Mouse (Mus musculus) forebrain, embryonic 15.5 days (tissue): Measurements from ENCODE around the gene R3hdm4. TPM values are rescaled to one million over a fixed set of nuclear protein-coding genes. Genes with fewer than 3 reads are reported as not detected.

ENCODE experiments used
- ATAC-seq: fragments of 200-750 bp; cut with Nextera tagmentation; replicated peaks from 2 replicates; pipeline ENCODE4 v1.8.0; 2017; ENCODE audit warnings: mild to moderate bottlenecking, moderate TSS enrichment, moderate library complexity
- H3K27ac ChIP-seq: fragments of 300-500 bp; sonication (generic); replicated peaks from 2 replicates; pipeline ENCODE4 v1.5.1; 2015; ENCODE audit warnings: mild to moderate bottlenecking, inconsistent platforms
- H3K27me3 ChIP-seq: fragments of 300-500 bp; sonication (generic); 2 replicates; pipeline ENCODE4 v1.6.1; 2015; ENCODE audit warnings: inconsistent platforms
- H3K36me3 ChIP-seq: fragments of 300-500 bp; sonication (generic); 2 replicates; pipeline ENCODE4 v1.6.1; 2015; ENCODE audit warnings: mild to moderate bottlenecking, inconsistent platforms
- H3K4me1 ChIP-seq: fragments of 300-500 bp; sonication (generic); 2 replicates; pipeline ENCODE4 v1.6.1; 2015; ENCODE audit warnings: inconsistent platforms
- H3K4me2 ChIP-seq: fragments of 300-500 bp; sonication (generic); replicated peaks from 2 replicates; pipeline ENCODE4 v1.6.1; 2015; ENCODE audit warnings: mild to moderate bottlenecking, inconsistent platforms
- H3K4me3 ChIP-seq: fragments of 300-500 bp; sonication (generic); 2 replicates; pipeline ENCODE4 v1.5.1; 2015; ENCODE audit warnings: mild to moderate bottlenecking, inconsistent platforms
- H3K9ac ChIP-seq: fragments of 300-500 bp; sonication (generic); replicated peaks from 2 replicates; pipeline ENCODE4 v1.6.1; 2015; ENCODE audit warnings: mild to moderate bottlenecking, inconsistent platforms
- H3K9me3 ChIP-seq: fragments of 300-500 bp; sonication (generic); 2 replicates; pipeline ENCODE4 v1.6.1; 2016; ENCODE audit warnings: inconsistent platforms
- WGBS: fragments of 180-500 bp; shearing (Covaris S2); methylation state at CpG from one replicate; pipeline ENCODE4 v1.1.7; 2015; ENCODE audit warnings: mixed read lengths; 5-methylcytosine and 5-hydroxymethylcytosine counted together
- polyA plus RNA-seq: library from polyadenylated mRNA; unstranded; fragments of >200 nt; fragmentation: Nextera tagmentation; extraction: Ambion mirVana; gene quantifications from 2 replicates; pipeline ENCODE4 v1.2.1, GENCODE M21; 2015

R3hdm4 gene
- polyA plus RNA-seq, 1 experiment from 2014 or later = 277 TPM

- Histone ChIP-seq H3K27me3 (no peaks in the 10 kb centered on the region), H3K27ac (no peak overlapping the region), H3K9me3 (no peaks in the 10 kb centered on the region), H3K9ac (no peak overlapping the region), H3K4me1 (peaks cover 10% of the 10 kb centered on the region), H3K4me3 (no peak overlapping the region), H3K36me3 (peaks cover 5% of the 10 kb centered on the region; the same call in 1 of the 2 replicates), H3K4me2 (no peak overlapping the region)
- WGBS = 16% methylated on average over 4 of the region's 4 CpGs
- no peak for ATAC-seq
These were observed 35.7 kb upstream of the R3hdm4 start for GRCm38 (mm10) chr10:79956643-79957154.

DNA sequence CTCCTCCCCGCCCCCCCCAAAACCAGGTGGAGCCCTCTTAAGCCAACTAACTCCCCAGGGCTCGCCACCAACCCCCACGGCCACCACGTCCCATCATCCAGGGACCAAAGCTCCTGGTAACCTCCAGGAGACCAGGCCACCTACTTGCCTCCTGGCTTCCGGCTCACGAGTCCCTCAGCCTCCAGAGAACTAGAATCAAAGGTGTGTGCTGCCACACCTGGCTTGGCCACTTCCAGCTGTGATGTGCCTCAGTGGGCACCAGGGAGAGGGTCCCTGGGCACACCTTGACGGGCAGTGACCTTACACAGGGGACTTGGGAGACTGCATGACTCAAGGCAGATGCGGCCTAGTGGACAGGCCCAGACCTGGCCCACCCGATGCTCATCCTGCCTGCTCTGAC is 34.7 kb upstream of the R3hdm4 start:
- Histone ChIP-seq H3K27ac (no peak overlapping the region), H3K36me3 (peaks cover 14% of the 10 kb centered on the region; the same call in 1 of the 2 replicates), H3K4me2 (no peak overlapping the region), H3K9me3 (no peaks in the 10 kb centered on the region), H3K27me3 (no peaks in the 10 kb centered on the region), H3K9ac (no peak overlapping the region), H3K4me1 (peaks cover 4% of the 10 kb centered on the region), H3K4me3 (no peak overlapping the region)
- no peak for ATAC-seq
- 77% methylated on average over 9 of the region's 9 CpGs for WGBS

- ATAC-seq = no peak
- Histone ChIP-seq H3K9ac (no peak overlapping the region), H3K4me1 (no peaks in the 10 kb centered on the region), H3K4me3 (no peak overlapping the region), H3K36me3 (peaks cover 16% of the 10 kb centered on the region; the same call in 1 of the 2 replicates), H3K27ac (no peak overlapping the region), H3K27me3 (no peaks in the 10 kb centered on the region), H3K4me2 (no peak overlapping the region), H3K9me3 (no peaks in the 10 kb centered on the region)
- 78% methylated on average over 6 of the region's 6 CpGs for WGBS
These were observed 32.9 kb upstream of the R3hdm4 start for GRCm38 (mm10) chr10:79953946-79954345.

GRCm38 (mm10) chr10:79950661-79951060 is 29.7 kb upstream of the R3hdm4 start:
- H3K27me3 ChIP-seq = no peaks in the 10 kb centered on the region
- WGBS = 83% methylated on average over 18 of the region's 18 CpGs
- H3K36me3 ChIP-seq = peaks cover 16% of the 10 kb centered on the region; the same call in 1 of the 2 replicates

DNA sequence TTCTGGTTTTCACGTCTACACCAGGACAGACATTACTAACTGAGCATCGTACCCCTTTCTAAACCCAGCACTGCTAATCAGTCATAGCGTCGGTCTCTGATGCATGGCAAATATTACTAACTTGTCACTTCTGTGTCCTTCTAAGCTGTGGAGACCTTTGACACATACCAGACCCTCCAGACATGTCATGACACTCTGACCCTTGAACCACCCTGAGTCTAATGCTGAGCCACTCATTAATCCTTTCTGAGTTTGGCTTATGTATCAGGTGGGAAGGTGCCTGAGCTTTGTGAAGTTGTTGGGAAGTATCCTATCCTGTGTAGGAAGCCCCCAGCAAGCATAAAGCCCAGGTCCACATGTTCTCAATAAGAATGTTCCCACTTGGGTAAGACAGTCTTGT is 28.9 kb upstream of the R3hdm4 start:
- 95% methylated on average over 4 of the region's 4 CpGs for WGBS
- no peak overlapping the region for H3K9ac ChIP-seq
- H3K36me3 ChIP-seq = peaks cover 16% of the 10 kb centered on the region; the same call in 1 of the 2 replicates
- no peak overlapping the region for H3K27ac ChIP-seq
- H3K27me3 ChIP-seq = no peaks in the 10 kb centered on the region
- H3K4me3 ChIP-seq = no peak overlapping the region
- no peaks in the 10 kb centered on the region for H3K9me3 ChIP-seq
- no peak overlapping the region for H3K4me2 ChIP-seq
- no peak for ATAC-seq
- peaks cover 12% of the 10 kb centered on the region for H3K4me1 ChIP-seq

More at GRCm38 (mm10) chr10:79950661-79951060, 29.7 kb upstream of the R3hdm4 start:
- H3K4me1 ChIP-seq = peaks cover 7% of the 10 kb centered on the region
- no peak overlapping the region for H3K4me2 ChIP-seq
- H3K9ac ChIP-seq = no peak overlapping the region
- no peak overlapping the region for H3K4me3 ChIP-seq
- ATAC-seq = no peak
- no peaks in the 10 kb centered on the region for H3K9me3 ChIP-seq
- no peak overlapping the region for H3K27ac ChIP-seq

DNA sequence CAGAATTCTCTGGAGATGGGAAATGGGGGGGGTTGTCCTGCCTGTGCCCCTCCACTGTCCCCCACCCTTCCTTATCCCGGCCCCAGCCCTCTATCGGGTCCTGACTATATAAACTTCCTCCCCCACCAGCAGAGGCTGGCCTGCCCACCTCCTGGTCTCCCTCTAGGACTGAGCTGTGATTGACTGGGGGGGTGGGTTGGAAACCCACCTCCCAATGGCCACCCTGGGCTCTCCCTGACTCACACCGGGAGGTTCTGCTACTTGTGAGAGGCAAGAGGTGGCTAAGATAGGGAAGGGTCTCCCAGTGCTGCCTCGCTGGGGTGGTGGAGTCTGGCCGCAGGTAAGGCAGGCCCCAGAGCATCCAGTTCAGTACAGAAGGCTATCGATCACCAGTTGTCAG is 26.5 kb upstream of the R3hdm4 start:
- Histone ChIP-seq H3K4me2 (no peak overlapping the region), H3K9me3 (no peaks in the 10 kb centered on the region), H3K27ac (no peak overlapping the region), H3K9ac (no peak overlapping the region), H3K4me1 (peaks cover 12% of the 10 kb centered on the region), H3K4me3 (no peak overlapping the region), H3K27me3 (no peaks in the 10 kb centered on the region), H3K36me3 (peaks cover 12% of the 10 kb centered on the region; the same call in 1 of the 2 replicates)
- no peak for ATAC-seq
- WGBS = 82% methylated on average over 6 of the region's 6 CpGs

- no peak overlapping the region for H3K4me2 ChIP-seq
- peaks cover 12% of the 10 kb centered on the region; the same call in 1 of the 2 replicates for H3K36me3 ChIP-seq
- H3K4me1 ChIP-seq = peaks cover 12% of the 10 kb centered on the region
- no peaks in the 10 kb centered on the region for H3K9me3 ChIP-seq
- H3K4me3 ChIP-seq = no peak overlapping the region
- no peaks in the 10 kb centered on the region for H3K27me3 ChIP-seq
- WGBS = 18% methylated on average over 7 of the region's 7 CpGs
- no peak overlapping the region for H3K27ac ChIP-seq
- H3K9ac ChIP-seq = no peak overlapping the region; the same call in 1 of the 2 replicates
- ATAC-seq = no peak
These were observed 25.8 kb upstream of the R3hdm4 start for GRCm38 (mm10) chr10:79946752-79947322.

DNA sequence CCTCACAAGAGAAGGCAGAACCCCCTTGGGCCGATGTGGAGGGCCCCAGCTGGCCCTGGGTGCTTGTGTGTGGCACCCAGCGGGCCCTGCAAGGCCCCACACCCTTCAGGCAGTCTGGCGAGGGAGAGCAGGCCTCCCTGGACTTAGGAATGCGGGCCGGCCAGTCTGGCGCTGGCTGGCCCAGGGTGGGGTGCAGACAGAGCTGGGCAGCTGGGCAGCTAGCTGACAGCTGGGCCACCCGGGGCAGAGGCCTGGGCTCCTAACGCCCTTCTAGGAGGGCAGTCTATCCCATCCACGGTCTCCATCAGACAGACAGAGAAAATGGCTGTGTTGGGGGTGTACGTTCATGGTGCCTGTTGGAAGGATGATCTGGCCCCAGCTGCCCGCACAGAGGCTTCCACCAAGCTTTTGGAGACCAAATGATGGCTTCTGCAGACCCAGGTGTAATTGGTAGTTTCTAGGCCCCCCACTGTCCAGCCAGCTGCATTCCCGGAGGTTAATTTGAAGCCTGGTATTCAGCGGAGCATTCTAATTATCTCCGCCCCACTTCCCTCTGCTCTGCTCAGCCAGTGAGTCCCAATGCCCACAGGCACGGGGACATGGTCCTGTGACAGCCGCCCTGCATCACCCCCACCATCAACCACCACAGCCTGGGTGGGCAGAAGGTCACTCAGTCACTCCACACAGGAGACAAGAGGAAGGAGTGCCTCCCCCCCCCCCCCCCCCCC is 24.7 kb upstream of the R3hdm4 start:
- Histone ChIP-seq H3K9ac (no peak overlapping the region), H3K27ac (peak overlapping the region; percentile 39), H3K27me3 (no peaks in the 10 kb centered on the region), H3K4me3 (no peak overlapping the region), H3K4me1 (peaks cover 12% of the 10 kb centered on the region), H3K9me3 (no peaks in the 10 kb centered on the region), H3K36me3 (peaks cover 2% of the 10 kb centered on the region; the same call in 1 of the 2 replicates), H3K4me2 (no peak overlapping the region)
- ATAC-seq = peak; percentile 57; the same call in 1 of the 2 replicates
- WGBS = 15% methylated on average over 16 of the region's 16 CpGs

GRCm38 (mm10) chr10:79943471-79943901 is 22.5 kb upstream of the R3hdm4 start:
- ATAC-seq = no peak
- H3K27me3 ChIP-seq = no peaks in the 10 kb centered on the region
- no peaks in the 10 kb centered on the region; the same call in 1 of the 2 replicates for H3K36me3 ChIP-seq
- H3K27ac ChIP-seq = no peak overlapping the region
- no peaks in the 10 kb centered on the region for H3K9me3 ChIP-seq
- peaks cover 12% of the 10 kb centered on the region for H3K4me1 ChIP-seq
- no peak overlapping the region for H3K4me3 ChIP-seq
- 74% methylated on average over 9 of the region's 9 CpGs for WGBS
- no peak overlapping the region for H3K9ac ChIP-seq
- no peak overlapping the region for H3K4me2 ChIP-seq

DNA sequence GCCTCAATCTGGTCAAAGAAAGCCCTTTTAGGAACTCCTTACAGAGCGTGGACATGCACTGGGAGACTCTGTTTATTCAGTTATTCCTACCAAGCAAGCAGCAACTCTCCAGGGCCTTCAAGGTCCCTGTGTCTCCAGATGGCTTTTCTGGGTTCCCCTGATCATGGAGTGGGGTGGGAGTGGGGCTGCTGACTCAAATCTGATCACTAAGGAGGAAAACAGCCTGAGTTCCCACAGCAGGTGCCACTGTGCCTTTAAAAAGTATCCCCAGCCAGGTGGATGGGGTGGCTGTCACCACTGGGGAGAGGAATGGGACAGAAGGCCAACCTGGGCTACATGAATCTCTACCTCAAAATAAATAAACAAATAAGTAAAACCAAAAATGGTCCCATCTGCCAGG is 22.0 kb upstream of the R3hdm4 start:
- ATAC-seq = no peak
- no peak overlapping the region for H3K27ac ChIP-seq
- H3K4me2 ChIP-seq = no peak overlapping the region
- H3K4me1 ChIP-seq = peaks cover 12% of the 10 kb centered on the region
- H3K9ac ChIP-seq = no peak overlapping the region
- no peaks in the 10 kb centered on the region; the same call in 1 of the 2 replicates for H3K36me3 ChIP-seq
- no peaks in the 10 kb centered on the region for H3K9me3 ChIP-seq
- H3K4me3 ChIP-seq = no peak overlapping the region
- 73% methylated on average over 1 of the region's 1 CpGs for WGBS
- no peaks in the 10 kb centered on the region for H3K27me3 ChIP-seq

GRCm38 (mm10) chr10:79940749-79941148 is 19.7 kb upstream of the R3hdm4 start:
- Histone ChIP-seq H3K4me1 (peaks cover 18% of the 10 kb centered on the region), H3K36me3 (no peaks in the 10 kb centered on the region; the same call in 1 of the 2 replicates), H3K27ac (no peak overlapping the region), H3K27me3 (no peaks in the 10 kb centered on the region), H3K9ac (no peak overlapping the region), H3K4me2 (no peak overlapping the region), H3K4me3 (no peak overlapping the region), H3K9me3 (no peaks in the 10 kb centered on the region)
- no peak for ATAC-seq
- 78% methylated on average over 7 of the region's 7 CpGs for WGBS

DNA sequence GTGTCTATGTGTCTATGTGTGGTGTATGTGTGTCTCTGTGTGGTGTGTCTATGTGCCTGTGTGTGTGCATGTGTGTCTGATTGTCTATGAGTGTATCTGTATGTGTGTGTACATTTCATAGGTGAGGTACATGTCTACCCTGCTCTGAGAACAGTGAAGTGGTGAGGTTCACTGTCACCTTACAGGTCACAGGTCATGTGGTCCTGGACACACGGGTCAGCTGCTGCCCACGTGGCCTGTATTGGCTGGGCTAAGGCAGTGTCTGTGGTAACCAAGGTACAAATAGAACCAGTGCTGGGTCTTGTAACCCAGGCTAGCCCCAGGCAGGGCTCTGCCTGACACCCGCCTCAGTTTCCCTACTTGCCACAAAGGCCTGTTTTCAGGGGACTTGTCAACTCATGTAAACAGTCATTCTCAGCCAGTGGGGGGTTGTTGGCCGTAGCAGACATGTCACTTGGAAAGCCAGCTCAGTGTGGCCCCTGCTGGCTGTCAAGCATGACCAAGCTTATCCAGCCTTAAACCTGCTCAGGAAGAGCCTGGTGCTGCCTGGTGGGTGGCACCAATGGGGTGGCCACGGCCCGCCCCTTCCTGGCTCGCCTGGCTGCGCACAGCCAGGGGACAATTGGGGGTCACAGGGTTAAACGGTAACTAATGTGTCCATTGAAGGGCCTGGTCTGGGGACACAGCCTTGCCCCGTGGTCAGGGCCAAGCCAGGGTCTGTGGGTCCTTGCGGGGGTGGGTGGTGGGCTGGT is 16.9 kb upstream of the R3hdm4 start:
- no peak for ATAC-seq
- H3K27me3 ChIP-seq = no peaks in the 10 kb centered on the region
- H3K9me3 ChIP-seq = no peaks in the 10 kb centered on the region
- H3K4me1 ChIP-seq = peaks cover 23% of the 10 kb centered on the region
- no peaks in the 10 kb centered on the region; the same call in 1 of the 2 replicates for H3K36me3 ChIP-seq
- WGBS = 67% methylated on average over 11 of the region's 11 CpGs
- no peak overlapping the region for H3K4me3 ChIP-seq
- H3K9ac ChIP-seq = no peak overlapping the region
- no peak overlapping the region for H3K4me2 ChIP-seq
- H3K27ac ChIP-seq = no peak overlapping the region
